Mouse (Mus musculus): ENCODE measurements around the gene Iqcd. TPM values are rescaled to one million over a fixed set of nuclear protein-coding genes. Genes with fewer than 3 reads are reported as not detected.

Iqcd gene
- polyA plus RNA-seq, 1 experiment from 2014 or later, result 0.60 TPM

DNA sequence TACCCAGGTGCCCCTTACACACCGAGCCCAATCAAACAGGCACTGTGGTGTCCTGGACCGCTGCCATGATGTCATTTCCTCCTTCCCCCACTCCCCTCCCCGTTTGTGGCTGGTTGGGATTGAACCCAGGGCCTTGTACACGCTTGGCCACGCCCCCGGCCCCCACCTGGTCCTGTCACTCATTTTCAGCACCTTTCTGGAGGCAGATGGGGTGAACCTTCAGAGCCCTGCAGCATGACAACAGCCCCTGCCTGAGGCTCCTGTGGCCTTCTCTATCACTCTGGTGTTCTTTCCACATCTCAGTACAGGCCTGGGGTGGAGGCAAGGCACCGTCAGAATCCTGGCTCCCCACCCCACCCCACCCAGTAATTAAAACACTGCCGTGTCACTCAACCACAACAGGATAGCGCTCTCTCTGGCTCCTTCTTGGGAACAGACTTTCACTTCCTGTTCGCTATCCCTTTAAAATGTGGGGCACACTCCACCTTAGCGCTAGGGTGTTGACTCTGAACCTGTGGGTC is 12.0 kb upstream of the Iqcd start:
- H3K27me3 ChIP-seq, result no peaks in the 10 kb centered on the region
- no peak overlapping the region for H3K4me2 ChIP-seq (replicated peaks)
- WGBS, result 85% methylated on average over 11 of the region's 11 CpGs
- no peaks in the 10 kb centered on the region for H3K9me3 ChIP-seq
- no peak overlapping the region for H3K9ac ChIP-seq (replicated peaks)
- no peaks in the 10 kb centered on the region for H3K36me3 ChIP-seq
- peaks cover 16% of the 10 kb centered on the region for H3K4me1 ChIP-seq
- H3K27ac ChIP-seq (replicated peaks), result no peak overlapping the region
- no peak overlapping the region for H3K4me3 ChIP-seq
- no peak for ATAC-seq (ENCODE audit: low FRiP score, low read depth)

DNA sequence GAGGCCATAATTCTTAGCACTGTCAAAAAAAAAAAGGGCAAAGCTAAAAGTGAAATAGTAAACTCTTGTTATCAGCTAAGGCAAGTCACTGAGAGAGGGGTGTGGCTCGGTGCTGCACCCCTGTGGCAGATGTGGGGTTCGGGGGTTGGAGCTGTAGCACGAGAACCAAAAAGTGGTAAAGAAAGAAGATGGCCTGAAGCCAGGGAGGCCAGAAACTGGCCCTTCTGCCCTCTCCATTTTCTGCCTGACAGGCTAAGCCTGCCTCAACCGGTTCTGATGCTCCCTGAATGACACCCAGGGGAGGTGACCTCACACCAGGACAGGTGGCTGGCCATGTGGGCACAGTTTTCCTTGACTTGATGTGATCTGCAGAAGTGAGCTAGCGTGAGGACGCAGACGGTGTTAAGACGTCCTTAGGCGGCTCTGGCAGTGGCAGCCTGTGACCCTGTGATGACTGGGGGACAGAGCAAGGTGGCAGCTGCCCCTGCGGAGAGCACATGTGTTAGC is 10.8 kb upstream of the Iqcd start:
- ATAC-seq (ENCODE audit: low FRiP score, low read depth), result no peak
- Histone ChIP-seq H3K9me3 (no peaks in the 10 kb centered on the region), H3K4me1 (peaks cover 16% of the 10 kb centered on the region), H3K4me2 (replicated peaks) (no peak overlapping the region), H3K36me3 (peaks cover 3% of the 10 kb centered on the region), H3K9ac (replicated peaks) (no peak overlapping the region), H3K27me3 (no peaks in the 10 kb centered on the region), H3K4me3 (no peak overlapping the region), H3K27ac (replicated peaks) (no peak overlapping the region)
- WGBS, result 61% methylated on average over 10 of the region's 10 CpGs

DNA sequence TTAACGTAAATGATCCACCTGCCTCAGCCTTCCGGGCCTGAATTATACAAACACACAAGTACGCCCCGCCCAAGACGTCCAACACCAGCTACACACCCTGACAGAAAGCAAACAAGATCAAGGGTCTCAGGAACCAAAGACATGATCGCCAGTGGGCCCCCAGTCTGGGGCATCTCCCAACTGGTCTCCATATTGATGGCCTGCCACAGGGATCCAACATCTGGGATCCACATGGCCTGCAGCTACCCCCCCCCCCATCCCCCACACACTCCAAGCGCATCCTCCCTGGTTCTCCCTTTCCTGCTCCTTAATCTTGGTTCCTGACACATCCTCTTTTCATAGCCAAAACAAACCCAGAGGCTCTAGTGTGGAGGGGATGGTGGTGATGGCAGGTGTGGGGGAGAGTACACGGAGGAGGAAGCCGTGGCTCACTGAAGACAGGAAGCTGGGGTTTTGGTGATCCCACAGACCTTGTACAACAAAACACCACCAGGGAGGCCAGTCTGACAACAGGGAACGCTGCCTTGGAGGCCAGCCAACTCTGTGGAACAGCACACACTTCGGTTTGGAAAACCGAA is 10.2 kb upstream of the Iqcd start:
- Histone ChIP-seq H3K4me2 (replicated peaks) (no peak overlapping the region), H3K27ac (replicated peaks) (no peak overlapping the region)

GRCm38 (mm10) chr5:120579211-120579897 is 9.5 kb upstream of the Iqcd start:
- Histone ChIP-seq H3K9me3 (no peaks in the 10 kb centered on the region), H3K4me2 (replicated peaks) (no peak overlapping the region), H3K27me3 (no peaks in the 10 kb centered on the region), H3K9ac (replicated peaks) (no peak overlapping the region), H3K4me3 (no peak overlapping the region), H3K27ac (replicated peaks) (peak overlapping the region; percentile 35; the same call in 1 of the 2 replicates), H3K36me3 (peaks cover 14% of the 10 kb centered on the region), H3K4me1 (peaks cover 16% of the 10 kb centered on the region)
- no peak for ATAC-seq (ENCODE audit: low FRiP score, low read depth)
- 74% methylated on average over 26 of the region's 26 CpGs for WGBS

More for the DNA sequence above, 10.2 kb upstream of the Iqcd start:
- WGBS, result 65% methylated on average over 12 of the region's 12 CpGs
- H3K9ac ChIP-seq (replicated peaks), result no peak overlapping the region
- H3K36me3 ChIP-seq, result peaks cover 9% of the 10 kb centered on the region
- H3K4me1 ChIP-seq, result peaks cover 16% of the 10 kb centered on the region
- no peaks in the 10 kb centered on the region for H3K27me3 ChIP-seq
- no peaks in the 10 kb centered on the region for H3K9me3 ChIP-seq
- no peak for ATAC-seq (ENCODE audit: low FRiP score, low read depth)
- no peak overlapping the region for H3K4me3 ChIP-seq

- H3K4me2 ChIP-seq (replicated peaks), result no peak overlapping the region
- H3K27me3 ChIP-seq, result no peaks in the 10 kb centered on the region
- H3K4me1 ChIP-seq, result peaks cover 16% of the 10 kb centered on the region
- 89% methylated on average over 26 of the region's 26 CpGs for WGBS
- no peak overlapping the region for H3K4me3 ChIP-seq
- no peaks in the 10 kb centered on the region for H3K9me3 ChIP-seq
- peak overlapping the region; percentile 35; the same call in 1 of the 2 replicates for H3K27ac ChIP-seq (replicated peaks)
- ATAC-seq (ENCODE audit: low FRiP score, low read depth), result no peak
- H3K9ac ChIP-seq (replicated peaks), result no peak overlapping the region
- peaks cover 14% of the 10 kb centered on the region for H3K36me3 ChIP-seq
Observed at GRCm38 (mm10) chr5:120579898-120580626, 8.8 kb upstream of the Iqcd start.

DNA sequence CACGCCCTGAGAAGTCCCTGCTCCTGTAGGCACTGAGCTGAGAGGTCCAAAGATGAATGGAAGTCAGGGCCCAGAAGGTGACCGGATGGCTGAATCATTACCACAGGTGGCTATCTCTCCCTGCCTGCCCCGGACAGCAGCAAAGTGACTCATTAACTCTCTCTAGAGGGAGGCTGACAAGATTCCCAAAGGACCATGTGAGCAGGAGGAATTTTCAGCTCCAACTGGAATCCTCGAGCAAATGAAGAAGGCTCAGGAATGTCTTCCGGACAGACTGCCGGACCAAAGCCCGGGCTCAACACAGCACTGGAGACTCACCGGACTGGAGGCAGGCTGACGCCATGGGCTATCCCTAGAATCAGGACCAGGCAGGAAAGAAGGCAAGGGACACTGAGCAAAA is 6.8 kb upstream of the Iqcd start:
- H3K36me3 ChIP-seq, result peaks cover 14% of the 10 kb centered on the region
- H3K4me2 ChIP-seq (replicated peaks), result no peak overlapping the region
- H3K27ac ChIP-seq (replicated peaks), result no peak overlapping the region
- WGBS, result 90% methylated on average over 9 of the region's 9 CpGs
- no peaks in the 10 kb centered on the region for H3K9me3 ChIP-seq
- no peak overlapping the region for H3K4me3 ChIP-seq
- no peak for ATAC-seq (ENCODE audit: low FRiP score, low read depth)
- peaks cover 7% of the 10 kb centered on the region; the same call in 1 of the 2 replicates for H3K27me3 ChIP-seq
- H3K4me1 ChIP-seq, result peaks cover 24% of the 10 kb centered on the region
- no peak overlapping the region for H3K9ac ChIP-seq (replicated peaks)

DNA sequence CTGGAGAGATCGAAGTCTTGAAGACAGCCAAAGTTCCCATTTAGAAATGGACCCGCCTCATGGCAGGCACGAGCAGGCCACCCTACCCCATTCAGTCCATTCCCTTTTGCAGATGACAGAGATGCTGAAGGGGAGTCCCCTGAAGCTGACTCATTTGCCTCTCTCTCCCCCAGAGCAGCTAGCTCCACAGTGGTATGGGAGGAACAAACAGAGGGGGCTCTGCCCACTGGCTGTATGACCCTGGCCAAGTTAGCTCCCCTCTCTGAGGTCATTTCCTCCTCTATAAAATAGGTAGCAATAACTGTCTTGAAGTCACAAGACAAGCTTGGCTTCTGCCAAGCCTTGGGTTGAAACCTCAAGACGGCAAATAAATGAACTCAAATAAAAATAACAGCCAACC is 5.3 kb upstream of the Iqcd start:
- Histone ChIP-seq H3K4me3 (no peak overlapping the region), H3K27me3 (peaks cover 16% of the 10 kb centered on the region; the same call in 1 of the 2 replicates), H3K4me1 (peaks cover 36% of the 10 kb centered on the region), H3K36me3 (peaks cover 14% of the 10 kb centered on the region), H3K27ac (replicated peaks) (no peak overlapping the region), H3K9me3 (no peaks in the 10 kb centered on the region), H3K4me2 (replicated peaks) (no peak overlapping the region), H3K9ac (replicated peaks) (no peak overlapping the region)
- ATAC-seq (ENCODE audit: low FRiP score, low read depth), result no peak
- WGBS, result 96% methylated on average over 4 of the region's 4 CpGs

- no peaks in the 10 kb centered on the region for H3K9me3 ChIP-seq
- H3K27me3 ChIP-seq, result peaks cover 16% of the 10 kb centered on the region; the same call in 1 of the 2 replicates
- H3K4me3 ChIP-seq, result no peak overlapping the region
- ATAC-seq (ENCODE audit: low FRiP score, low read depth), result no peak
- no peak overlapping the region for H3K4me2 ChIP-seq (replicated peaks)
- WGBS, result 37% methylated on average over 15 of the region's 15 CpGs
- H3K36me3 ChIP-seq, result peaks cover 14% of the 10 kb centered on the region
- peaks cover 27% of the 10 kb centered on the region for H3K4me1 ChIP-seq
- no peak overlapping the region for H3K27ac ChIP-seq (replicated peaks)
- no peak overlapping the region for H3K9ac ChIP-seq (replicated peaks)
Observed at GRCm38 (mm10) chr5:120584968-120585367, 3.8 kb upstream of the Iqcd start.

GRCm38 (mm10) chr5:120586741-120587615 is 1.8 kb upstream of the Iqcd start:
- Histone ChIP-seq H3K9me3 (no peaks in the 10 kb centered on the region), H3K36me3 (peaks cover 14% of the 10 kb centered on the region), H3K4me1 (peaks cover 27% of the 10 kb centered on the region), H3K4me3 (peak overlapping the region; percentile 73), H3K4me2 (replicated peaks) (peak overlapping the region; percentile 70), H3K9ac (replicated peaks) (no peak overlapping the region; the same call in 1 of the 2 replicates), H3K27me3 (peaks cover 16% of the 10 kb centered on the region; the same call in 1 of the 2 replicates), H3K27ac (replicated peaks) (0 out of 2 replicates have a peak overlapping the region, but pooled peaks have one; percentile 26)
- ATAC-seq (ENCODE audit: low FRiP score, low read depth), result no peak
- WGBS, result 9% methylated on average over 17 of the region's 17 CpGs

GRCm38 (mm10) chr5:120587616-120587926 is 1.2 kb upstream of the Iqcd start:
- ATAC-seq (ENCODE audit: low FRiP score, low read depth), result no peak
- Histone ChIP-seq H3K4me3 (peak overlapping the region; percentile 73), H3K4me2 (replicated peaks) (peak overlapping the region; percentile 70), H3K4me1 (peaks cover 27% of the 10 kb centered on the region), H3K36me3 (peaks cover 14% of the 10 kb centered on the region), H3K27ac (replicated peaks) (no peak overlapping the region), H3K9ac (replicated peaks) (no peak overlapping the region), H3K9me3 (no peaks in the 10 kb centered on the region), H3K27me3 (peaks cover 16% of the 10 kb centered on the region; the same call in 1 of the 2 replicates)
- whole genome bisulfite sequencing, result 30% methylated on average over 9 of the region's 9 CpGs

- 1% methylated on average over 22 of the region's 29 CpGs for WGBS
- no peaks in the 10 kb centered on the region for H3K9me3 ChIP-seq
- peaks cover 16% of the 10 kb centered on the region; the same call in 1 of the 2 replicates for H3K27me3 ChIP-seq
- H3K36me3 ChIP-seq, result peaks cover 10% of the 10 kb centered on the region
- peaks cover 27% of the 10 kb centered on the region for H3K4me1 ChIP-seq
- peak overlapping the region; percentile 74 for H3K9ac ChIP-seq (replicated peaks)
- H3K27ac ChIP-seq (replicated peaks), result peak overlapping the region; percentile 43; the same call in 1 of the 2 replicates
- H3K4me2 ChIP-seq (replicated peaks), result peak overlapping the region; percentile 70
- H3K4me3 ChIP-seq, result peak overlapping the region; percentile 73
- peak; percentile 5 for ATAC-seq (ENCODE audit: low FRiP score, low read depth)
Observed at GRCm38 (mm10) chr5:120587940-120588568, 762 bp upstream of the Iqcd start.
